Mouse (Mus musculus) frontal cortex, postnatal 14 days (tissue): ENCODE results near the gene Aplp2.

ENCODE experiments used
- DNase-seq, 2 experiments: peaks; one replicate each; pipeline ENCODE4 v3.0.0; 2022; ENCODE audit warnings: low spot score in 2 of 2

The Aplp2 gene

GRCm38 (mm10) chr9:31127876-31128465 is 83.6 kb downstream of the Aplp2 start:
- no peak for DNase-seq

- DNase-seq: no peak
Observed at GRCm38 (mm10) chr9:31126079-31126478, 85.5 kb downstream of the Aplp2 start.

GRCm38 (mm10) chr9:31122464-31123030 is 89.1 kb downstream of the Aplp2 start:
- no peak for DNase-seq

- DNase-seq: no peak
Observed at GRCm38 (mm10) chr9:31120533-31120915, 91.1 kb downstream of the Aplp2 start.

DNA sequence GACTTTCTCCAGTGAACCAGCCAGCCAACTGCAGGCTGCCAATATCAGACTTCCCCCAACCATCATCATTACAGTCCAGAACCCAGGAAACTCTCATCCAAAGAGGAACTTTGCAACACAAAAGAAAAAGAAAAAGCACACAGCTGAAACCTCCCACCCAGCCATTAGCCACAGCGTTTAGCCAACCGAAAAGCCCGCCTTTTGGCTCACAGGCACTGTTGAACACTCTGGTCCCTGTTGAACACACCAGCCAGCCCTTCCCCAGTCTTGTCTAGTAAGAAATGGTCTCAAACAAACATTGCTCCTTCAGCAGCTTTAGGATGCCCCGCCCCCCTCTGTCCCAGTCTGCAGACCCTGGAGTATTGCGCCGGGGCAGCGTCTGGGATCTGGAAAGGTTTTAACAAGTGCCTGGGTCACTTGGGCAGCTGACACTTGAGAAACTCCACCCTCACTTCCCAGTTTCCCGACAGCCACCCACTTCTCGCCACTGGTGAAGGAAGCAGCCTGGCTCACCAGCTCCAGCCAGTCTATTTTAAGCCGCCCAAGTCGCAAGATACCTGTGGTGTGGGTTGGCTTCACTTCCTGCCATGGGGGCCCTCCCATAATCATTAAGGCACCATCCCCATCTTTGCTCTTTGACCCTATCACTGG is 91.6 kb downstream of the Aplp2 start:
- DNase-seq: no peak

DNA sequence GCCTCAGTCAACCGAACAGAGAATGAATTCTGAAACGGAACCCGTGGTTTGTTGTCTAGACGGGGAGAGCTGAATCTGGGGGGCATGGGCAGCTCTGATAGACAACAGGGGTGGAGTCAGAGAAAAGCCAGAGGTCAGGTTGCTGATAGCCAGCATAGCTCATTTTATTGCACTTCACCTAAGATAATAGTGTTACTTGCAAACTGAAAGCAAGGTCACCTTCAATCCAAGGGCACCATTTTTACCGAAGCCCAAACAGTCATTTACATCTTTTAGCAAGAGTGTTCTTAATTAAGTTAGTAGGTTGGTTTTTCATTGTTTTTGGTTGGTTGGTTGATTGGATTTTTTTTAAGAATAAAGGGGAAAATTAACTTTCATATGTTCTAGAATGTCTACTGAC is 92.2 kb downstream of the Aplp2 start:
- no peak for DNase-seq

GRCm38 (mm10) chr9:31118520-31119298 is 92.9 kb downstream of the Aplp2 start:
- DNase-seq: no peak

DNA sequence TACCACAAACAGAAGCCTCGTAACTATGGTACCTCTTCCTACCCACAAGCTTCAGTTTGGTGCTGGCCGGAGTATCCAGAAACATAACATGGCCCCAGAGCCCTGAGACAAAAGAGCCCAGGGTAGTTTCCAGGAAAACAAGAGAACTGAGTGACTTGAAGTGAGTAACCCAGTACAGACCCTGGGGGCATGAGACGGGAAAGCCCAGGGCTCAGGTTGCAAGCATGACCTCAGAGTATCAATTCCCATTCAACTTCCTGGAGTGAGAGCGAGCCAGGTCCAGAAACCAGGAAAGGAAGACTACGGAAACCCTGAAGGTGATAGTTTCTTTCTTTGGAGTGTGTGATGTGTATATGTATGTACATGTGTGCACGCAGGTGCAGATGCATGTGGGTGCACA is 94.1 kb downstream of the Aplp2 start:
- DNase-seq: no peak

DNA sequence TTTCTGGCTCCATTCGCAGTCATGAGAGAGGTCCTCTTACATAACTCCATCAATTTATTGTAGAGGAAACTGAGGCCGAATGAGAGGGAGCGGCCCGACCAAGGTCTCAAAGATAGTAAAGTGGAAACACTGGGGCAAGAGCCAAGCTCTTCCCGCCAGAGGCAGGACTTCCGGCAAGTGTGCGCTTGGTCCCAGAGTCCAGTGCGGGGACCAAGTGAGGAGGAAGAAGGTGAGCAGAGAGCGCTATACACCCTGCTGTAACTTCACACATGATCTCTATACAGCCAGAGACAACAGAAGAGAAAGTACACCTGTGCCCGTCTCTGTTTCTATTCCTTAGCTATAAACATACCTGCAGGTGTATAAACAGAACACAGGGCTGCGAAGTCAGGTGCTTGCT is 94.5 kb downstream of the Aplp2 start:
- no peak for DNase-seq

DNA sequence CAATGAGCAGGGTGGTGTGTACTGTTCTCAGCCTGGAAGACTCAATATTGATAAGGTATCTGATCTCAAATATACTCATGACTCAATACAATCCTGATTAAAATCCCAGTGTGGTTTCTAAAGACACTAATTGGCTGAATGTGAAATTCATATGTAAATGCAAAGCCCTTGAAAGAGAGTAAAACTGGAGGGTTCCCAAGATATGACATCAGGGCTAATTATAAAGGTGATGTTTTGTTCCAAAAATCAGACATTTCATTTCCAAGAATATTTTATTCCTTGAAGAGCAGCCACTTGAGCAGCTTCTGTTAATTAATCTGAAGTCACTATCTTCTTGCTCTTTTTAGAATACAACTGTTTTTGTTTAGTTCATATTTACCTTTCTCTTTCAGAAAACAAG is 96.0 kb downstream of the Aplp2 start:
- DNase-seq: no peak

- no peak for DNase-seq
Observed at GRCm38 (mm10) chr9:31108464-31108863, 103.2 kb downstream of the Aplp2 start.
